Mouse (Mus musculus): ENCODE results near the gene Paxx. TPM values are rescaled to one million over a fixed set of nuclear protein-coding genes. Genes with fewer than 3 reads are reported as not detected.
A peak's percentile ranks its signal among the peaks of the same experiment; 100 is the strongest.
"Not testable (repeated sequence)": the region's sequence is repeated elsewhere in the genome, so short reads cannot be mapped to it uniquely, and the experiment has no call there.

The Paxx gene
- total RNA-seq, 2 experiments from 2014 or later = 64.5 to 69.1 TPM

DNA sequence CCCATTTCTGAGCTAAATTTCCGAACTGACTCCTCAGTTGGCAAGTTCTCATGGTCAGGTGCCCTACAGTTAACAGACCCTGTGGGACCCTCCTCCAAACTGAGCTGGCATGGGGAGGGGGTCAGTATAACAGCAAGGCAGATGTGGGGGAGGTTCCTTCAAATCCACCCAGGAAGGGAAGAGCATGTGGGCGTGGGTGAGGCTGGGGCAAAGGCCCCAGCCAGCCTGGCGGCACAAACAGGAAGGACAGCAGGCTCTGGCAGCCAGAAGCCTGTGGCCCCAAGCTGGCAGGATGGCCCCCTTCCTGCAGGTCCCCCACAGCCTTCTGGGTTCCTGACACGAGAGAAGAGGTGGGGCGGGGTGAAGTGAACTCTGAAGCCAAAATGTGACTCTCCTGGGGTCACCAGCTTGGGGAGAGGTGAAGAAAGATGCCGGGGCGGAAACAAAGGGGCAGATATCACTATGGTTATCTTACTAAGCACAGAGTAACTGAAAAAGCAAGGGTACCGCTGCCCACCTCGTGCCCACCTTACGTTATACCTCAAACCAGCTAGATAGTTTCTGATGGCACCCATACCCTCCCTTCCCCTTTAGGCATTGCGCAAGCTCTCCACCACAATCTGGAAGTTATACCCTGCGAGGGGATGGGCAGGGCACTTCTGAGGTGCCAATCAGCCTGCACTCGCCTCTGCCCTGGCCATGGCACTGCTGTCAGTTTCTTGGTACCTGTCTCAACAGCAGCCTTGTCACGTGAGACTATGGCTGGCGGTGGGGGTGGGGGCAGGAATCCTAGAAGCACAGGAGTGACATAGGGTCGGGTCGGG lies 38.1 kb downstream of the Paxx start, which contains the start of gene Fut7:
Gene Fut7 (plus strand): TSS at position 681 of the 824 bp plus-strand sequence.
- DNase-seq (ENCODE audit: low spot score in 2 of 2) = no peak

DNA sequence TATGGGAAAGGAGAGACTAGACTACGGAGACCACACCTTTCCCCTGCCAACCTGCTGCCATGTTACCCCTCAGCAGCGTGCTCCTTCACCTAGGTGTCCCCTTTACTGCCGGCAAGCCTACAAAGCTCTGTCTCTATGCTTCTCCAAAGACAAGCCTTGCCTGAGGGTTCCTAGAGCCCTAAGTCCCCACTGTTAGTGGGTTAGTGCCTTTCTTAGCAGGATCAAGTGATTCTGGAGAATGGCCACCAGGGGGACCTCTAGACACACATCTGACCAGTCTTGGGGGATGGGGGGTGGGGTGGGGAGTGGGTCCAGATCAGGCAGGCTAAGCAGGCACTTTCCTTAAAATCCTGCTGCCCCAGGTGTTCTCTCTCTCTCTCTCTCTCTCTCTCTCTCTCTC lies 39.0 kb downstream of the Paxx start:
- DNase-seq (ENCODE audit: low spot score in 2 of 2) = peak; percentile 33 to 45

DNA sequence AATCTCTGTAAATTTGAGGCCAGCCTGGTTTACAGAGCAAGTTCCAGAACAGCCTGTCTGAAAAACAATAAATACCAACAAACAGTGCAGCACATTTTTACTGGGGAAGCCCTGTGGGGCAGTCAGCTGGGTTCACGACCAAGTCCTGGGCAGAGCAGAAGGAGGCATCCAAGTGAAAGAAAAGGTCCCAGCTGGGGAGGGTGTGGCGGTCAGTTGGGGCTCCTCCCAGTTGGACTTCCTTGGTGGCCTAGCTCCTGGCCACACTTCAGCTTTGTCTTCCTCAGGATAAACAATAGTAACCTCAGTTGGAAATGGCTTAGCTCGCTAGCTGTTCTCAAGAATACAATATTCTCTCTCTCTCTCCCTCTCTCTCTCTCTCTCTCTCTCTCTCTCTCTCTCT lies 43.5 kb downstream of the Paxx start:
- no peak for DNase-seq (ENCODE audit: low spot score in 2 of 2)

DNA sequence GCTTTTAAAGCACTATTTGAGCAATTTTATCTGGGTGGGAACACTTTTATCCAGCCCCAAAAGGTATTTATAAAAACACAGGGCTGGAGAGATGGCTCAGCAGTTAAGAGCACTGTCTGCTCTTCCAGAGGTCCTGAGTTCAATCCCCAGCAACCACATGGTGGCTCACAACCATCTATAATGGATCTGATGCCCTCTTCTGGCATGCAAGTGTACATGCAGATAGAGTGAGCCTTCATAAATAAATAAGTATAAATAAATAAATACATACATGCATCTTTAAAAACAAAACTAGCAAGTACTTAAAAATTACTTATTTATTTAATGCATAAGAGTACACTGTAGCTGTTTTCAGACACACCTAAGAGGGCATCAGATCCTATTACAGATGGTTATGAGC lies 47.5 kb downstream of the Paxx start:
- DNase-seq (ENCODE audit: low spot score in 2 of 2) = not testable (repeated sequence)

DNA sequence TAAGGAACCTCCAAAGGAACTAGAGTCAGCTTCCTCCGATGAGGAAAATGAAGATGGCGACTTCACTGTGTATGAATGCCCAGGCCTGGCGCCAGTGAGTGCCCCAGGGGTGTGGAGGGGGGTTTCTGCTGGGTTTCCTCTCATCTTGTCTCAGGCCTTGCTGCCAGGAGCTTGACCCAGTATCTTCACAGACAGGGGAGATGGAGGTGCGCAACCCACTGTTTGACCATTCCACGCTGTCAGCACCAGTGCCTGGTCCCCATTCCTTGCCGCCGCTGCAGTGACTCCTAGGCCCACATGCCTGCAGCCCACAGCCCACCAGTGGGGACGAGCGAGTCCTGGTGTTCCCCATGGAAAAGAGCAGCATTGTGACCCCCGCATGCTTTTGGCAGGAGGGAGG lies 52.0 kb downstream of the Paxx start:
- no peak for DNase-seq (ENCODE audit: low spot score in 2 of 2)

Small RNA genes lying within 50 kb of the gene (microRNA-seq; reads per million reads assigned to microRNA genes)
- 7.2 to 8.5 reads per million in 2 experiments for gene Mir3087

Other genes starting within 250 kb of the Paxx start
- 10 to 100 TPM; 62.1 to 68.6 TPM for gene Nelfb, start 249.6 kb downstream of the Paxx start, total RNA-seq (2021)
- under 1 TPM; 0.37 to 0.40 TPM for gene Stpg3, start 246.5 kb downstream of the Paxx start, total RNA-seq (2021)
- not detected for gene Fam166a, start 242.3 kb downstream of the Paxx start, total RNA-seq (2021)
- gene Tubb4b, start 236.4 kb downstream of the Paxx start, total RNA-seq (2021) = 100 to 1,000 TPM; 358 to 360 TPM
- not detected for gene Slc34a3, start 226.7 kb downstream of the Paxx start, total RNA-seq (2021)
- gene Rnf224, start 224.3 kb downstream of the Paxx start, total RNA-seq (2021) = not detected
- gene Rnf208, start 218.8 kb downstream of the Paxx start, total RNA-seq (2021) = 100 to 1,000 TPM; 252 to 262 TPM
- not detected for gene Cysrt1, start 218.6 kb downstream of the Paxx start, total RNA-seq (2021)
- gene AL732309.1, start 214.2 kb downstream of the Paxx start, total RNA-seq (2021) = 1 to 10 TPM; 1.4 to 4.1 TPM
- 10 to 100 TPM; 31.8 to 37.8 TPM for gene Tmem203, start 205.7 kb downstream of the Paxx start, total RNA-seq (2021)
- 10 to 100 TPM; 13.7 to 17.9 TPM for gene Tprn, start 198.5 kb downstream of the Paxx start, total RNA-seq (2021)
- 10 to 100 TPM; 57.6 to 70.5 TPM for gene Ssna1, start 188.7 kb downstream of the Paxx start, total RNA-seq (2021)
- gene Anapc2, start 188.6 kb downstream of the Paxx start, total RNA-seq (2021) = 10 to 100 TPM; 87.1 to 87.2 TPM
- not detected for gene Tmem210, start 172.9 kb downstream of the Paxx start, total RNA-seq (2021)
- gene Lrrc26, start 171.2 kb downstream of the Paxx start, total RNA-seq (2021) = not detected
- 100 to 1,000 TPM; 393 to 402 TPM for gene Grin1, start 141.9 kb downstream of the Paxx start, total RNA-seq (2021)
- gene Man1b1, start 128.8 kb downstream of the Paxx start, total RNA-seq (2021) = 10 to 100 TPM; 62.1 to 62.2 TPM
- 10 to 100 TPM; 30.4 to 38.7 TPM for gene Dpp7, start 104.7 kb downstream of the Paxx start, total RNA-seq (2021)
- gene Uap1l1, start 95.4 kb downstream of the Paxx start, total RNA-seq (2021) = 10 to 100 TPM; 17.3 to 21.6 TPM
- 1 to 10 TPM; 1.4 to 1.8 TPM for gene Sapcd2, start 88.8 kb downstream of the Paxx start, total RNA-seq (2021)
- gene Entpd2, start 65.2 kb downstream of the Paxx start, total RNA-seq (2021) = 10 to 100 TPM; 13.6 to 13.8 TPM
- 100 to 1,000 TPM; 328 to 341 TPM for gene Npdc1, start 61.7 kb downstream of the Paxx start, total RNA-seq (2021)
- under 1 TPM; 0.21 to 0.56 TPM for gene Fut7, start 37.8 kb downstream of the Paxx start, total RNA-seq (2021)
- gene Abca2, start 32.4 kb downstream of the Paxx start, total RNA-seq (2021) = 100 to 1,000 TPM; 155 to 165 TPM
- 1 to 10 TPM in 1 of 2 experiments, not detected in 1; 1.5 TPM for gene Clic3, start 4.3 kb downstream of the Paxx start, total RNA-seq (2021)
- 1,000 to 10,000 TPM; 2,769 to 3,095 TPM for gene Ptgds, start 9.0 kb upstream of the Paxx start, total RNA-seq (2021)
- not detected for gene Lcn12, start 32.8 kb upstream of the Paxx start, total RNA-seq (2021)
- gene Fbxw5, start 39.7 kb upstream of the Paxx start, total RNA-seq (2021) = 100 to 1,000 TPM; 105 to 114 TPM
- gene C8g, start 40.6 kb upstream of the Paxx start, total RNA-seq (2021) = under 1 TPM; 0.52 to 0.74 TPM
- gene Traf2, start 85.8 kb upstream of the Paxx start, total RNA-seq (2021) = 10 to 100 TPM; 11.6 to 11.9 TPM
- gene Edf1, start 96.8 kb upstream of the Paxx start, total RNA-seq (2021) = 100 to 1,000 TPM; 199 to 203 TPM
- gene Mamdc4, start 113.8 kb upstream of the Paxx start, total RNA-seq (2021) = 1 to 10 TPM; 1.1 to 1.3 TPM
- 10 to 100 TPM; 60.3 to 63.0 TPM for gene Phpt1, start 114.1 kb upstream of the Paxx start, total RNA-seq (2021)
- gene Ajm1, start 120.7 kb upstream of the Paxx start, total RNA-seq (2021) = 10 to 100 TPM; 85.6 to 86.3 TPM
- gene Rabl6, start 147.4 kb upstream of the Paxx start, total RNA-seq (2021) = 100 to 1,000 TPM; 146 to 150 TPM
- gene Ccdc183, start 156.6 kb upstream of the Paxx start, total RNA-seq (2021) = not detected
- gene Tmem141, start 160.9 kb upstream of the Paxx start, total RNA-seq (2021) = 10 to 100 TPM; 21.7 to 23.1 TPM
- under 1 TPM; 0.66 to 0.79 TPM for gene Fcna, start 166.9 kb upstream of the Paxx start, total RNA-seq (2021)
- not detected for gene Lcn8, start 192.0 kb upstream of the Paxx start, total RNA-seq (2021)
- gene Lcn5, start 196.9 kb upstream of the Paxx start, total RNA-seq (2021) = not detected
- not detected for gene Lcn6, start 215.7 kb upstream of the Paxx start, total RNA-seq (2021)
- gene Lcn10, start 221.6 kb upstream of the Paxx start, total RNA-seq (2021) = not detected
- gene Obp2a, start 238.9 kb upstream of the Paxx start, total RNA-seq (2021) = not detected
- 10 to 100 TPM; 89.7 to 94.0 TPM for gene Bmyc, start 245.6 kb upstream of the Paxx start, total RNA-seq (2021)

All from left cerebral cortex, adult 18-20 months (tissue).